Mouse (Mus musculus) heart, adult 18-20 months (tissue): ENCODE measurements around the gene Fscn3. TPM values are rescaled to one million over a fixed set of nuclear protein-coding genes. Genes with fewer than 3 reads are reported as not detected.

ENCODE experiments used
- DNase-seq, 2 experiments: peaks; one replicate each; pipeline ENCODE4 v3.0.0; 2021 to 2022; ENCODE audit warnings: mixed read lengths in 1 of 2
- long read RNA-seq, 2 experiments: library from polyadenylated mRNA; stranded (forward); transcript quantifications; one replicate each; pipeline ENCODE4 v2.0.0; 2021
- total RNA-seq, 2 experiments: library from RNA; stranded (reverse); gene quantifications; 2 replicates each; pipeline ENCODE4 v1.2.3; 2021

Fscn3 gene
- not detected for total RNA-seq
- long read RNA-seq, experiment 1: 0 reads
- long read RNA-seq, experiment 2: 0 reads

- DNase-seq: no peak
Observed at GRCm38 (mm10) chr6:28427096-28427839, at the start of gene Fscn3. TSS of gene Fscn3 (plus strand) at chr6:28427789.

DNA sequence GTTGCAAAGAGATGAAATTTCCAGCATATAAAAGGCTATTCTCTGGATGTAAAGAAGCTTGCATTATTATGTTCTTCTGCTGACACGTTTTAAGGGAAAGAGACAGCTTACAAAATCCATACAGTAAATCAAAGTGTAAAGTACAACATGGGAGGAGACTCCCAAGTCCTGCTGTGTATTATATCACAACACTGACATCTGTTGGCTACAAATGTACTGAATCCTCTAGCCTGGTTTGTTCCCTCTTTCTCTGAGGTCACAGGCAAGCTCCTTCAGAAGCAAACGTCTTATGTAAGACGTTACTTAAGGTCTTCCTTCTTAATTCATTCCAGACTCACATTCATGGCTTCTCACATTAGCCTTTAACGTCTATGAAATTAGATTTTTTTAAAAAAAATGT, 45.6 kb upstream of the Fscn3 start:
- DNase-seq: no peak

DNA sequence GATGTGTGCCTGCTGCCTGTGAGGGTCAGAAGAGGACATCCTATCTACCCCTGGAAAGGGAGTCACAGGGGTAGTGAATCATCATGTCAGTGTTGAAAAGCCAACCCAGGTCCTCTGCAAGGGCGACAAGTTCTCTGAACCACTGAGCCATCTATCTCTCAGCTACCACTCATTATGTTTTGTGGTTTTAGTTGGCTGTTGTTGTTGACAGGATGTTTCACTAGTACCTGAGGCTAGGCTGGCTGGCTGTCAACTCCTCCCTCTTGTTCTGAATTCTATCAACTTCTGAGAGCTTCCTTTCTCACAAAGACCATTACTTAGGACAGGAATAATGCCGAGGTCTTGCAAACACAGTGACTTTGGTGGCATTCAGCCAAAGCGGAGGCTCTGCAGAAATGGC, 42.4 kb upstream of the Fscn3 start:
- no peak for DNase-seq

- no peak for DNase-seq
Observed at GRCm38 (mm10) chr6:28389038-28389437, 38.6 kb upstream of the Fscn3 start.

- no peak for DNase-seq
Observed at GRCm38 (mm10) chr6:28396051-28396852, 31.3 kb upstream of the Fscn3 start.

- DNase-seq: peak in 1 of 2 experiments; percentile 29
Observed at GRCm38 (mm10) chr6:28396853-28397457, 30.6 kb upstream of the Fscn3 start.

GRCm38 (mm10) chr6:28397681-28398203, 29.8 kb upstream of the Fscn3 start, which contains the start of gene Zfp800:
TSS of gene Zfp800 (minus strand) at chr6:28398005.
- peak in 1 of 2 experiments; percentile 27 for DNase-seq

DNA sequence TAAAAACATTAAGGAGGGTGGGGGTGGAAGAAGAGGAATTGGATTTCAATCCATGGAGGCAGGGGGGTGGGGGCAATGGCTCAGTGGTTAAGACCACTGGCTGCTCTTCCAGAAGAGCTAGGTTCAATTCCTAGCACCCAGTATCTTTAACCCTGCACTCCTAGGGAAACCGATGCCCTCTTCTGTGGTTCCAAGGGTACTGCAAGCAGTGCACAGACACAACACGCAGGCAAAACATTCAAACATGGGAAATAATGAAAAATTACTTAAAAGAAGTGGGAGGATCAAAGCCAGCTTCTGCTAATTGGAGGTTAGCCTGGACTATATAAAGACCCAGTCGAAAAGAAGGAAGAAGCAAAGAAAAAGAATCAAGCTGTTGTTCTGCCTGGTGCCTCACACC, 28.9 kb upstream of the Fscn3 start:
- no peak for DNase-seq

DNA sequence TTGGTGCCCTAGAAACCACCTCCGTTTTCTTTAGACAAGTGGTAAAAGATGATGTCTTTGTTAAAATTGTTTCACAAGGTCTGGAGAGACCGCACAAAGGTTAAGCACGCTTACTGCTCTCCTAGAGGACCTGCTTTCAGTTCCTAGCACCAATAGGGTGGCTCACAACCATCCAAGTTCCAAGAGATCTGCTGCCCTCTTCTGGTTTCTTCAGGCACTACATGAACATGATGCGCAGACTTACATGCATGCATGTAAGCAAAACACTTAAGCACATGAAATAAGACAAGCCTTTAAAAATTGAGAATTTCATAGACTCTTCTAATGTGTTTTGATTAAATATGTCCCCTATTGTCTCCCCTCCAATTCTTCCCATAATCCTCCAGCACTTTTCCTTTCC, 27.8 kb upstream of the Fscn3 start:
- DNase-seq: no peak

DNA sequence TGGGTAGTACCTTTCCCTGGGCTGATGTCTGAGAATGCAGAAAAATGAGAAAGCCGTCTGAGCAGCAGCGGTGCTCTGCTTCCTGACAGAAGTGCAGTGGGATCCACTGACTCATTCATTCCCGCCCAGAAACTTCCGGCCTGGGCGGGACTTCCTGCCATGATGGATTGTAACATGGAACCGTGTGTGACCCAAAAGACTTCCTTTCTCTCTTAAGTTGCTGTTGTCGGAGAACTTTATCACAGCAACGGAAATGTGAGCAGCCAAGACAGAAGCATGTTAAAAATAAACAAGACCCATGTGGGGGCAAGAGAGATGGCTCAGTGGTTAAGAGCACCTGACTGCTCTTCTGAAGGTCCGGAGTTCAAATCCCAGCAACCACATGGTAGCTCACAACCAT, 17.5 kb upstream of the Fscn3 start:
- DNase-seq: peak; percentile 61 to 73

GRCm38 (mm10) chr6:28411236-28411635, 16.4 kb upstream of the Fscn3 start:
- no peak for DNase-seq

DNA sequence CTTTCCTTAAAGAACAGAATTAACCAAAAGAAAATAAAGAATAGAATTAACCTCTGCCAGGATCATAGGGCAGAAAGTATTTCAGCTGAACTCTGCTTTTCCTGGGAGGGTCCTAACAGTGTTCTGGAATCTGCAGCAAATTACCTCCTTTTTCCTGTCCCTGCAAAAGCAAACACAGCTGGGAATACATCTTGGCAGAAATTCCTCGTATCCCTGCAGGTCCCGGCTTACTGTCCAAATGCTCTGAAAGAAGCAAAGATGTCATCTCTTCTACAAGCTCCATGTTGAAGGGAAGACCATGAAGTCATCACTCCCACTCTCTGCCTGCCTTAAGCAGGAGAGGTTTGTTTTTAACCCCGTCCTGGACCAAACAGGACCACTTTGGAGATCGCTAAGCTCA, 10.6 kb upstream of the Fscn3 start:
- DNase-seq: peak; percentile 30 to 67

GRCm38 (mm10) chr6:28418449-28418848, 9.1 kb upstream of the Fscn3 start:
- peak; percentile 93 to 95 for DNase-seq

GRCm38 (mm10) chr6:28419673-28420072, 7.9 kb upstream of the Fscn3 start:
- no peak for DNase-seq

DNA sequence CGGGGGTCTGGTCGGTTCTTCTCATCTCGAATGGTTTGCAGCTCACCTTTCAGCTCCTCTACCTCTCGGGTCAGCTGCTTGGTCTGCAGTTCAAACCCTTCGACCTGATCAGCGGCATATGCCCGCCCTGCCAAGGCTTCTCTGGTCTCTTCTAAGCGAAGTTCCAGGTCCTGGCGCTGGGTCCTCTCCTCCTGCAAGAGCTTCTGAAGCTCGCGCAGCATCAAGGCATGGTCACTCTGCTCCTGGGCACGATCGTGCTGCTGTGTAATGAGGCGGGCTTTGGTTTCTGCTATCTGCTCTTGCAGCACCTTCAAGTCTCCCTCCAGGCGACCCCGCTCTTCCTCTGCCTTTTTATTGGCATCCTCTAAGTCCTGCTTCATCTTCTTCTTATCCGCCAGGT, 7.2 kb upstream of the Fscn3 start:
- no peak for DNase-seq

GRCm38 (mm10) chr6:28420865-28421264, 6.7 kb upstream of the Fscn3 start:
- no peak for DNase-seq

DNA sequence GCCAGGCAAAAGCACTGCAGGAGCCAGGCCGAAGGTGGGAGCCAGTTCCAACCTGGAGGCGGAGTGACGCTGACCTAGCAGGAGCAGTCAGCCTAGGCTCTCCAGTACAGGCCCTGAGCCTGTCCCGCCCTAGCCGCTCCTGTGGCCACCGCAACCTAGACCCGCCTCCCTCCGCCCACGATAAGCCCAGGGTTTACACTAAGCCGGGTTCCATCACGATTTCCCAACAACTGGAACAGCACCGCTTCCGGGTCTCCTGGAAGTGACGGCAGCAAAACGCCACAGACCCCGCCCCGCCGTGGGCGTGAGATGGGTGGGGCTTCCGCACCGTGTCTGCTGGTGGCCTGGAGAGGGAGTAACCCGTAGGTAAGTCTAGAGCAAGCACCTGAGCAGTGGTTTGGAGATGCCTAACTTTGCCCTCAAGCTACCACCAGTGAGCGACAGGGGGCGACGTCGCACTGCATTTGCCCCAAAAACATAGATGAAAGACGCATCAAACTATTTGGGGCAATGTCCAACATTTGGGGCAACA, 6.1 kb upstream of the Fscn3 start:
- DNase-seq: peak; percentile 97 to 98

GRCm38 (mm10) chr6:28422651-28423290, 4.8 kb upstream of the Fscn3 start:
- no peak for DNase-seq

GRCm38 (mm10) chr6:28423313-28423712, 4.3 kb upstream of the Fscn3 start, which contains the start of gene Arf5:
TSS of gene Arf5 (plus strand) at chr6:28423560.
- peak; percentile 96 to 98 for DNase-seq

DNA sequence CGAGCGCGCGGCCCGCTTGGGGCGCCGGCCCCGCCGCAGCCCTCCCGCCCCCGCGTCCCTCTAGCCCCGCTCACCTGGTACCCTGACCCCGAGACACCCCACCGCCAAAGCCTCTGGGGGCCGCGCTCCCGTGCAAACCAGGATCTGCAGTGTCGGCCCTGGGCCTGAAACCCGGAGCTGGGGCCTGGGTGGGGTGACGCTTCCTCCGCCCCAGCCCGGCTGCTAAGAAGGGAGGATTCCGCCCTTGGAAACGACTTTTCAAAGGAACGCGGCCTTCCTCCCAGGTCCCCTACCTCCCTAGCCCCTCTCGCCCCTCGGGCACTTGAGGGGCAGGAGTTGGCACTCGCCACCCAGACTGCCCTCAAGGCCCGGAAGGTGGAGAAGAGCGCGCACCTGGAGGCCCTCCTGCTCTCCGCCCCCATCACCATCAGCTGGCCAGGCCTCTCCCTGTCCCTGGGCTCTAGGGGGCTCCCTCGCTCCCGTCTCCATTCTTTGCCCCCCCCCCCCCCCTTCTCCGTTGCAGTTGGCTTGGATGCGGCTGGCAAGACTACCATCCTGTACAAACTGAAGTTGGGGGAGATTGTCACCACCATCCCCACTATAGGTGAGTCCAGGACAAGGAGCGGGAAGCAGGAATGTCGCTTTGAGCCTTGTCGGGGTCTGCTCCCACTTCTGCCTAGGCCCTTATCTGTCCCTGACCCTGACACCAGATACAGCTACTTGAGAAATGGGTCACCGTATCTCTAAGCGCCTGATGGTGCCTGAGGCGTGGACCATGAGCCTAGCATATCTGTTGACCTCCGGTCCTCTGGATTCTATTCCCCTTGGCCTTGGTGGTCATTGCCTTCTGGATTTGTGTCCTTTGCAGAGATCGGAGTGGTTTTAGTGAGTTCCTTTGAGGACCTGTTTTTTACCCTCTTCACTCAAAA, 3.6 kb upstream of the Fscn3 start:
- DNase-seq: peak; percentile 61 to 70

GRCm38 (mm10) chr6:28425019-28425418, 2.6 kb upstream of the Fscn3 start:
- peak in 1 of 2 experiments; percentile 29 for DNase-seq
